Comparison of ENCODE assay signal across 24 mouse cellular contexts in the genomic region with DNA sequence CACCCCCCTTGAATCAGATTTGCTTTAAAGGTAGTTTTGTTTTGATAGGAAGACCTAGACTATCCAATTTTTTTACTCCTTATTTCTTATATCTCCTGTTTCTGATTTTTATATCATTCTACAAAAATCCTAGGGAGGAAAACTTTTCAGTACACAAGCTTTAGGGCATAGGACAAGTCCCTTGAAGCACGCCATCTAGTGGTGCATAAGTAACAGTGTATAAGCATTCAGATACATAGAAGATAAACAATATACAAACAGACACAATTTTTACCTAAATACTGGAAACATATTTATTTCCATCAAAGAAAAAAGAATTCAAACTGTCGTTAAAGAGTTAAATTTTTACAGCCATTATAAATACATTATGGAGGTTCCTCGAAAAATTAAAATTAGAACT. TPM values are rescaled to one million over a fixed set of nuclear protein-coding genes. Genes with fewer than 3 reads are reported as not detected.
DNase-seq lines count a peak whose midpoint lies in the region; ATAC-seq and TF ChIP-seq lines count a peak whose summit lies in the region.
"Had no signal": no experiment of that assay in that cellular context is flagged by ENCODE, and none has a peak within 500 bp of the region (broad histone marks: within the 10 kb centered on the region; RNA-seq: fewer than 3 reads in every experiment).

No protein-coding gene starts in this region.

- no peak overlapping the region for H3K4me3 ChIP-seq in heart, adult 2 months
- no peak overlapping the region for H3K4me3 ChIP-seq in liver, postnatal 0 days (ENCODE audit: low read depth, low read length)
- H3K4me3 ChIP-seq in liver, embryonic 11.5 days (ENCODE audit: low read depth, low read length), result no peak overlapping the region
- no peak overlapping the region for H3K4me3 ChIP-seq in stomach, postnatal 0 days (ENCODE audit: low read depth, low read length)
- no peak overlapping the region for H3K4me3 ChIP-seq in forebrain, embryonic 11.5 days (ENCODE audit: low read depth, low read length)
- H3K4me3 ChIP-seq: embryonic facial prominence, embryonic 12.5 days; forebrain, embryonic 13.5 days; heart, embryonic 12.5 days; limb, embryonic 15.5 days; liver, embryonic 15.5 days; midbrain, embryonic 10.5 days; neural tube, embryonic 15.5 days had no signal

- ATAC-seq in liver, postnatal 0 days, result no peak
- no peak for ATAC-seq in liver, embryonic 11.5 days (replicated peaks; ENCODE audit: low FRiP score)
- ATAC-seq in stomach, postnatal 0 days (ENCODE audit: low FRiP score, low TSS enrichment), result no peak
- ATAC-seq in forebrain, embryonic 11.5 days (replicated peaks; ENCODE audit: low FRiP score), result no peak
- ATAC-seq: forebrain, embryonic 13.5 days; inflammation-experienced regulatory T-cells, adult 6 months had no signal

- H3K4me1 ChIP-seq in heart, adult 2 months (ENCODE audit: control insufficient read depth, insufficient read depth, low read length), result no peaks in the 10 kb centered on the region
- H3K4me1 ChIP-seq in liver, postnatal 0 days (ENCODE audit: insufficient read depth), result no peaks in the 10 kb centered on the region
- no peaks in the 10 kb centered on the region for H3K4me1 ChIP-seq in liver, embryonic 11.5 days (replicated peaks; ENCODE audit: control insufficient read depth, insufficient read depth, low read length)
- H3K4me1 ChIP-seq in stomach, postnatal 0 days (replicated peaks; ENCODE audit: control insufficient read depth, insufficient read depth), result no peaks in the 10 kb centered on the region
- no peaks in the 10 kb centered on the region for H3K4me1 ChIP-seq in forebrain, embryonic 11.5 days (replicated peaks; ENCODE audit: control insufficient read depth, insufficient read depth, low read length)
- H3K4me1 ChIP-seq: embryonic facial prominence, embryonic 12.5 days; forebrain, embryonic 13.5 days; heart, embryonic 12.5 days; limb, embryonic 15.5 days; liver, embryonic 15.5 days; midbrain, embryonic 10.5 days; neural tube, embryonic 15.5 days had no signal

- TF ChIP-seq EP300 in heart, adult 2 months (IDR thresholded peaks at IDR 0.05; ENCODE audit: insufficient read depth, low read depth, low read length), result no peak
- no peak for TF ChIP-seq EP300 in liver, postnatal 0 days (IDR thresholded peaks at IDR 0.05; ENCODE audit: low read depth)
- TF ChIP-seq EP300 in stomach, postnatal 0 days (optimal IDR thresholded peaks at IDR 0.05), result no peak

- H3K27me3 ChIP-seq in heart, adult 2 months (ENCODE audit: control insufficient read depth, insufficient read depth, low read length), result no peaks in the 10 kb centered on the region
- H3K27me3 ChIP-seq in liver, postnatal 0 days (ENCODE audit: insufficient read depth, low read length), result no peaks in the 10 kb centered on the region
- H3K27me3 ChIP-seq in liver, embryonic 11.5 days (replicated peaks; ENCODE audit: control insufficient read depth, insufficient read depth, low read length), result no peaks in the 10 kb centered on the region
- no peaks in the 10 kb centered on the region for H3K27me3 ChIP-seq in stomach, postnatal 0 days (ENCODE audit: control insufficient read depth, insufficient read depth, low read length)
- no peaks in the 10 kb centered on the region for H3K27me3 ChIP-seq in forebrain, embryonic 11.5 days (ENCODE audit: control insufficient read depth, insufficient read depth, low read length)
- H3K27me3 ChIP-seq: embryonic facial prominence, embryonic 12.5 days; forebrain, embryonic 13.5 days; heart, embryonic 12.5 days; limb, embryonic 15.5 days; liver, embryonic 15.5 days; neural tube, embryonic 15.5 days had no signal

- H3K9me3 ChIP-seq in liver, postnatal 0 days (ENCODE audit: low read length), result no peaks in the 10 kb centered on the region
- no peaks in the 10 kb centered on the region for H3K9me3 ChIP-seq in liver, embryonic 11.5 days (ENCODE audit: control insufficient read depth, low read length)
- H3K9me3 ChIP-seq in stomach, postnatal 0 days (ENCODE audit: control insufficient read depth, low read length), result no peaks in the 10 kb centered on the region
- H3K9me3 ChIP-seq in forebrain, embryonic 11.5 days (ENCODE audit: control insufficient read depth, low read length), result no peaks in the 10 kb centered on the region
- H3K9me3 ChIP-seq: embryonic facial prominence, embryonic 12.5 days; forebrain, embryonic 13.5 days; heart, embryonic 12.5 days; limb, embryonic 15.5 days; liver, embryonic 15.5 days; midbrain, embryonic 10.5 days; neural tube, embryonic 15.5 days had no signal

- H3K9ac ChIP-seq in heart, adult 2 months (ENCODE audit: low read depth, low read length), result no peak overlapping the region
- H3K9ac ChIP-seq in liver, postnatal 0 days (replicated peaks), result no peak overlapping the region
- no peak overlapping the region for H3K9ac ChIP-seq in liver, embryonic 11.5 days (ENCODE audit: low read depth, low read length)
- no peak overlapping the region for H3K9ac ChIP-seq in stomach, postnatal 0 days (ENCODE audit: low read length)
- H3K9ac ChIP-seq in forebrain, embryonic 11.5 days (ENCODE audit: low read length), result no peak overlapping the region
- H3K9ac ChIP-seq: embryonic facial prominence, embryonic 12.5 days; forebrain, embryonic 13.5 days; heart, embryonic 12.5 days; hindbrain, embryonic 14.5 days; limb, embryonic 15.5 days; liver, embryonic 15.5 days; neural tube, embryonic 15.5 days had no signal

- H3K4me2 ChIP-seq in liver, postnatal 0 days (ENCODE audit: low read depth, low read length), result no peak overlapping the region
- H3K4me2 ChIP-seq in liver, embryonic 11.5 days, result no peak overlapping the region
- H3K4me2 ChIP-seq in stomach, postnatal 0 days (replicated peaks; ENCODE audit: low read depth), result no peak overlapping the region
- H3K4me2 ChIP-seq in forebrain, embryonic 11.5 days (ENCODE audit: low read depth, low read length, severe bottlenecking), result no peak overlapping the region
- H3K4me2 ChIP-seq: embryonic facial prominence, embryonic 12.5 days; forebrain, embryonic 13.5 days; heart, embryonic 12.5 days; hindbrain, embryonic 14.5 days; limb, embryonic 15.5 days; liver, embryonic 15.5 days; neural tube, embryonic 15.5 days had no signal

- TF ChIP-seq CTCF in heart, adult 2 months (IDR thresholded peaks at IDR 0.05), result peak; percentile 38
- TF ChIP-seq CTCF in liver, postnatal 0 days (IDR thresholded peaks at IDR 0.05; ENCODE audit: low read depth), result peak; percentile 26; the same call in 1 of the 2 replicates
- TF ChIP-seq CTCF in stomach, postnatal 0 days (IDR thresholded peaks at IDR 0.05; ENCODE audit: low read depth), result peak; percentile 40

- 49% methylated on average over 3 of the region's 3 CpGs for WGBS in heart, adult 2 months
- WGBS in liver, postnatal 0 days (ENCODE audit: insufficient replicate concordance), result 46% methylated on average over 3 of the region's 3 CpGs
- 50% methylated on average over 3 of the region's 3 CpGs for WGBS in liver, embryonic 11.5 days
- 51% methylated on average over 3 of the region's 3 CpGs for WGBS in stomach, postnatal 0 days
- 61% methylated on average over 3 of the region's 3 CpGs for WGBS in forebrain, embryonic 11.5 days

- TF ChIP-seq POLR2A in heart, adult 2 months (IDR thresholded peaks at IDR 0.05; ENCODE audit: insufficient read depth, low read depth, low read length), result no peak

- intact Hi-C loops in heart, adult 2 months (cut with DNase I), result no loop called here

- no peak overlapping the region for H3K27ac ChIP-seq in heart, adult 2 months
- no peak overlapping the region for H3K27ac ChIP-seq in liver, postnatal 0 days (ENCODE audit: low read depth)
- H3K27ac ChIP-seq in liver, embryonic 11.5 days (ENCODE audit: low read depth, low read length), result no peak overlapping the region
- H3K27ac ChIP-seq in stomach, postnatal 0 days (replicated peaks), result no peak overlapping the region
- no peak overlapping the region for H3K27ac ChIP-seq in forebrain, embryonic 11.5 days (ENCODE audit: low read depth, low read length)
- H3K27ac ChIP-seq: embryonic facial prominence, embryonic 12.5 days; forebrain, embryonic 13.5 days; hindbrain, embryonic 14.5 days; limb, embryonic 15.5 days; liver, embryonic 15.5 days; midbrain, embryonic 10.5 days; neural tube, embryonic 15.5 days had no signal

- no peaks in the 10 kb centered on the region for H3K36me3 ChIP-seq in heart, adult 2 months (ENCODE audit: control insufficient read depth, insufficient read depth, low read length)
- H3K36me3 ChIP-seq in liver, postnatal 0 days (replicated peaks; ENCODE audit: insufficient read depth, low read length), result no peaks in the 10 kb centered on the region
- H3K36me3 ChIP-seq in liver, embryonic 11.5 days (ENCODE audit: control insufficient read depth, insufficient read depth, low read length), result no peaks in the 10 kb centered on the region
- no peaks in the 10 kb centered on the region for H3K36me3 ChIP-seq in stomach, postnatal 0 days (ENCODE audit: control insufficient read depth, insufficient read depth, low read length)
- H3K36me3 ChIP-seq in forebrain, embryonic 11.5 days (ENCODE audit: control insufficient read depth, insufficient read depth, low read length), result no peaks in the 10 kb centered on the region
- H3K36me3 ChIP-seq: embryonic facial prominence, embryonic 12.5 days; heart, embryonic 12.5 days; limb, embryonic 15.5 days; liver, embryonic 15.5 days; midbrain, embryonic 10.5 days; neural tube, embryonic 15.5 days had no signal

- no peak for DNase-seq in heart, adult 2 months
- DNase-seq in heart, postnatal 4 days, result no peak
- DNase-seq in liver, postnatal 0 days, result no peak
- DNase-seq in liver, embryonic 11.5 days (ENCODE audit: low spot score), result no peak
- peak; percentile 1 for DNase-seq in A20 (ENCODE audit: low read depth, low spot score)
- DNase-seq in stomach, postnatal 0 days (ENCODE audit: low spot score), result no peak
- no peak for DNase-seq in forebrain, embryonic 11.5 days (ENCODE audit: low spot score)
- DNase-seq: adrenal gland, adult 2 months; cerebellum, adult 11-12 months; cerebellum, postnatal 10 days; gastrocnemius, postnatal 10 days; heart, postnatal 14 days; kidney, adult 8-10 months; kidney, postnatal 36 days; left cerebral cortex, postnatal 4 days had no signal

- no peaks in the 10 kb centered on the region for H3K79me2 ChIP-seq in heart, adult 2 months (replicated peaks; ENCODE audit: control insufficient read depth, insufficient read depth, low read length)

RNA-seq across cellular contexts. Expression of a gene that starts 11.2 kb away (rescaled TPM):
- total RNA-seq in heart, adult 2 months (2021), result under 1 TPM; 0.16 TPM
- polyA plus RNA-seq in heart, adult 2 months (2012; rRNA removed), result 0.12 and 0.15 TPM in 2 replicates
- total RNA-seq in heart, postnatal 4 days (2021), result under 1 TPM; 0.70 to 0.88 TPM
- polyA plus RNA-seq in liver, postnatal 0 days (2015; fragmentation: Nextera tagmentation; extraction: Ambion mirVana), result 0.05 TPM in 2 replicates
- polyA plus RNA-seq in liver, embryonic 11.5 days (2014; fragmentation: Nextera tagmentation; extraction: Ambion mirVana), result 0.47 and 0.49 TPM in 2 replicates
- polyA plus RNA-seq in stomach, postnatal 0 days (2015; fragmentation: Nextera tagmentation; extraction: Ambion mirVana), result 0.13 and 0.18 TPM in 2 replicates
- polyA plus RNA-seq in forebrain, embryonic 11.5 days (2014; fragmentation: Nextera tagmentation; extraction: Ambion mirVana), result 2.1 and 2.3 TPM in 2 replicates
- polyA plus RNA-seq: inflammation-experienced regulatory T-cells, adult 6 months had no signal
